Mouse (Mus musculus): ENCODE measurements around the gene Macrod1. TPM values are rescaled to one million over a fixed set of nuclear protein-coding genes. Genes with fewer than 3 reads are reported as not detected.
"Not testable (repeated sequence)": the region's sequence is repeated elsewhere in the genome, so short reads cannot be mapped to it uniquely, and the experiment has no call there.

Gene Macrod1
- polyA plus RNA-seq, 1 experiment from 2014 or later, result 5.8 TPM

GRCm38 (mm10) chr19:7044706-7045105 is 11.9 kb upstream of the Macrod1 start:
- ATAC-seq (ENCODE audit: low read depth), result no peak
- no peak overlapping the region for H3K4me3 ChIP-seq (ENCODE audit: low read depth, low read length)
- no peak overlapping the region for H3K4me2 ChIP-seq (ENCODE audit: low read depth, low read length)
- H3K4me1 ChIP-seq (ENCODE audit: control insufficient read depth, low read depth, low read length), result peaks cover 9% of the 10 kb centered on the region
- no peaks in the 10 kb centered on the region for H3K9me3 ChIP-seq (replicated peaks; ENCODE audit: control insufficient read depth, low read length)
- no peak overlapping the region for H3K27ac ChIP-seq (ENCODE audit: low read length)
- WGBS (ENCODE audit: insufficient replicate concordance), result 39% methylated on average over 4 of the region's 4 CpGs
- H3K9ac ChIP-seq (ENCODE audit: low read depth, low read length), result no peak overlapping the region
- no peaks in the 10 kb centered on the region for H3K36me3 ChIP-seq (ENCODE audit: control insufficient read depth, insufficient read depth)
- H3K27me3 ChIP-seq (ENCODE audit: control insufficient read depth, insufficient read depth, low read depth, low read length), result no peaks in the 10 kb centered on the region

- not testable (repeated sequence) for H3K9ac ChIP-seq (ENCODE audit: low read depth, low read length); H3K4me3 ChIP-seq (ENCODE audit: low read depth, low read length); H3K9me3 ChIP-seq (replicated peaks; ENCODE audit: control insufficient read depth, low read length); H3K36me3 ChIP-seq (ENCODE audit: control insufficient read depth, insufficient read depth); H3K4me2 ChIP-seq (ENCODE audit: low read depth, low read length); H3K27ac ChIP-seq (ENCODE audit: low read length); ATAC-seq (ENCODE audit: low read depth); H3K27me3 ChIP-seq (ENCODE audit: control insufficient read depth, insufficient read depth, low read depth, low read length)
- peaks cover 24% of the 10 kb centered on the region for H3K4me1 ChIP-seq (ENCODE audit: control insufficient read depth, low read depth, low read length)
- 71% methylated on average over 4 of the region's 4 CpGs for WGBS (ENCODE audit: insufficient replicate concordance)
Observed at GRCm38 (mm10) chr19:7053382-7053781, 3.2 kb upstream of the Macrod1 start.

- ATAC-seq (ENCODE audit: low read depth), result no peak
- Histone ChIP-seq H3K36me3 (ENCODE audit: control insufficient read depth, insufficient read depth) (no peaks in the 10 kb centered on the region), H3K27me3 (ENCODE audit: control insufficient read depth, insufficient read depth, low read depth, low read length) (no peaks in the 10 kb centered on the region), H3K9me3 (replicated peaks; ENCODE audit: control insufficient read depth, low read length) (no peaks in the 10 kb centered on the region), H3K4me3 (ENCODE audit: low read depth, low read length) (no peak overlapping the region), H3K4me1 (ENCODE audit: control insufficient read depth, low read depth, low read length) (peaks cover 24% of the 10 kb centered on the region), H3K4me2 (ENCODE audit: low read depth, low read length) (no peak overlapping the region), H3K27ac (ENCODE audit: low read length) (no peak overlapping the region), H3K9ac (ENCODE audit: low read depth, low read length) (no peak overlapping the region)
- 56% methylated on average over 10 of the region's 10 CpGs for WGBS (ENCODE audit: insufficient replicate concordance)
Observed at GRCm38 (mm10) chr19:7054772-7055171, 1.8 kb upstream of the Macrod1 start.

- Histone ChIP-seq H3K4me1 (ENCODE audit: control insufficient read depth, low read depth, low read length) (peaks cover 24% of the 10 kb centered on the region), H3K9ac (ENCODE audit: low read depth, low read length) (no peak overlapping the region), H3K9me3 (replicated peaks; ENCODE audit: control insufficient read depth, low read length) (no peaks in the 10 kb centered on the region), H3K36me3 (ENCODE audit: control insufficient read depth, insufficient read depth) (no peaks in the 10 kb centered on the region), H3K27me3 (ENCODE audit: control insufficient read depth, insufficient read depth, low read depth, low read length) (no peaks in the 10 kb centered on the region), H3K27ac (ENCODE audit: low read length) (no peak overlapping the region), H3K4me2 (ENCODE audit: low read depth, low read length) (no peak overlapping the region), H3K4me3 (ENCODE audit: low read depth, low read length) (no peak overlapping the region)
- WGBS (ENCODE audit: insufficient replicate concordance), result 38% methylated on average over 3 of the region's 3 CpGs
- ATAC-seq (ENCODE audit: low read depth), result no peak
Observed at GRCm38 (mm10) chr19:7055173-7055572, 1.4 kb upstream of the Macrod1 start.

- H3K36me3 ChIP-seq (ENCODE audit: control insufficient read depth, insufficient read depth), result no peaks in the 10 kb centered on the region
- H3K27me3 ChIP-seq (ENCODE audit: control insufficient read depth, insufficient read depth, low read depth, low read length), result no peaks in the 10 kb centered on the region
- 2% methylated on average over 16 of the region's 16 CpGs for WGBS (ENCODE audit: insufficient replicate concordance)
- H3K27ac ChIP-seq (ENCODE audit: low read length), result 0 out of 2 replicates have a peak overlapping the region, but pooled peaks have one; percentile 17
- H3K4me3 ChIP-seq (ENCODE audit: low read depth, low read length), result peak overlapping the region; percentile 73
- peak overlapping the region; percentile 73 for H3K9ac ChIP-seq (ENCODE audit: low read depth, low read length)
- ATAC-seq (ENCODE audit: low read depth), result no peak; the same call in 1 of the 2 replicates
- peaks cover 24% of the 10 kb centered on the region for H3K4me1 ChIP-seq (ENCODE audit: control insufficient read depth, low read depth, low read length)
- H3K9me3 ChIP-seq (replicated peaks; ENCODE audit: control insufficient read depth, low read length), result no peaks in the 10 kb centered on the region
- H3K4me2 ChIP-seq (ENCODE audit: low read depth, low read length), result peak overlapping the region; percentile 97
Observed at GRCm38 (mm10) chr19:7057126-7057721, 614 bp downstream of the Macrod1 start.

GRCm38 (mm10) chr19:7057722-7058207 is 1.2 kb downstream of the Macrod1 start:
- WGBS (ENCODE audit: insufficient replicate concordance), result 2% methylated on average over 15 of the region's 15 CpGs
- H3K9ac ChIP-seq (ENCODE audit: low read depth, low read length), result peak overlapping the region; percentile 73
- peak overlapping the region; percentile 73 for H3K4me3 ChIP-seq (ENCODE audit: low read depth, low read length)
- H3K36me3 ChIP-seq (ENCODE audit: control insufficient read depth, insufficient read depth), result no peaks in the 10 kb centered on the region
- H3K4me1 ChIP-seq (ENCODE audit: control insufficient read depth, low read depth, low read length), result peaks cover 24% of the 10 kb centered on the region
- ATAC-seq (ENCODE audit: low read depth), result peak; percentile 80
- H3K27ac ChIP-seq (ENCODE audit: low read length), result peak overlapping the region; percentile 17; the same call in 1 of the 2 replicates
- no peaks in the 10 kb centered on the region for H3K9me3 ChIP-seq (replicated peaks; ENCODE audit: control insufficient read depth, low read length)
- peak overlapping the region; percentile 97 for H3K4me2 ChIP-seq (ENCODE audit: low read depth, low read length)
- no peaks in the 10 kb centered on the region for H3K27me3 ChIP-seq (ENCODE audit: control insufficient read depth, insufficient read depth, low read depth, low read length)

GRCm38 (mm10) chr19:7058541-7058940 is 1.9 kb downstream of the Macrod1 start:
- WGBS (ENCODE audit: insufficient replicate concordance), result 75% methylated on average over 6 of the region's 6 CpGs
- no peak overlapping the region for H3K27ac ChIP-seq (ENCODE audit: low read length)
- peaks cover 24% of the 10 kb centered on the region for H3K4me1 ChIP-seq (ENCODE audit: control insufficient read depth, low read depth, low read length)
- no peak overlapping the region for H3K9ac ChIP-seq (ENCODE audit: low read depth, low read length)
- no peak for ATAC-seq (ENCODE audit: low read depth)
- H3K36me3 ChIP-seq (ENCODE audit: control insufficient read depth, insufficient read depth), result no peaks in the 10 kb centered on the region
- no peaks in the 10 kb centered on the region for H3K27me3 ChIP-seq (ENCODE audit: control insufficient read depth, insufficient read depth, low read depth, low read length)
- no peaks in the 10 kb centered on the region for H3K9me3 ChIP-seq (replicated peaks; ENCODE audit: control insufficient read depth, low read length)
- H3K4me3 ChIP-seq (ENCODE audit: low read depth, low read length), result no peak overlapping the region
- H3K4me2 ChIP-seq (ENCODE audit: low read depth, low read length), result no peak overlapping the region

- Histone ChIP-seq H3K4me3 (ENCODE audit: low read depth, low read length) (no peak overlapping the region), H3K27me3 (ENCODE audit: control insufficient read depth, insufficient read depth, low read depth, low read length) (no peaks in the 10 kb centered on the region), H3K4me1 (ENCODE audit: control insufficient read depth, low read depth, low read length) (peaks cover 22% of the 10 kb centered on the region), H3K9ac (ENCODE audit: low read depth, low read length) (no peak overlapping the region), H3K36me3 (ENCODE audit: control insufficient read depth, insufficient read depth) (no peaks in the 10 kb centered on the region), H3K4me2 (ENCODE audit: low read depth, low read length) (no peak overlapping the region), H3K9me3 (replicated peaks; ENCODE audit: control insufficient read depth, low read length) (no peaks in the 10 kb centered on the region), H3K27ac (ENCODE audit: low read length) (no peak overlapping the region)
- no peak for ATAC-seq (ENCODE audit: low read depth)
- 75% methylated on average over 5 of the region's 5 CpGs for WGBS (ENCODE audit: insufficient replicate concordance)
Observed at GRCm38 (mm10) chr19:7062110-7062509, 5.5 kb downstream of the Macrod1 start.

GRCm38 (mm10) chr19:7062916-7063315 is 6.3 kb downstream of the Macrod1 start:
- ATAC-seq (ENCODE audit: low read depth), result no peak
- H3K36me3 ChIP-seq (ENCODE audit: control insufficient read depth, insufficient read depth), result no peaks in the 10 kb centered on the region
- no peaks in the 10 kb centered on the region for H3K9me3 ChIP-seq (replicated peaks; ENCODE audit: control insufficient read depth, low read length)
- no peaks in the 10 kb centered on the region for H3K27me3 ChIP-seq (ENCODE audit: control insufficient read depth, insufficient read depth, low read depth, low read length)
- no peak overlapping the region for H3K9ac ChIP-seq (ENCODE audit: low read depth, low read length)
- H3K4me3 ChIP-seq (ENCODE audit: low read depth, low read length), result no peak overlapping the region
- H3K4me1 ChIP-seq (ENCODE audit: control insufficient read depth, low read depth, low read length), result peaks cover 23% of the 10 kb centered on the region
- 74% methylated on average over 8 of the region's 8 CpGs for WGBS (ENCODE audit: insufficient replicate concordance)
- H3K4me2 ChIP-seq (ENCODE audit: low read depth, low read length), result no peak overlapping the region
- no peak overlapping the region for H3K27ac ChIP-seq (ENCODE audit: low read length)
